Mouse (Mus musculus): ENCODE data around the gene Cep170b. TPM values are rescaled to one million over a fixed set of nuclear protein-coding genes. Genes with fewer than 3 reads are reported as not detected.

The Cep170b gene
- polyA plus RNA-seq, 1 experiment from 2014 or later, result 15.2 TPM

DNA sequence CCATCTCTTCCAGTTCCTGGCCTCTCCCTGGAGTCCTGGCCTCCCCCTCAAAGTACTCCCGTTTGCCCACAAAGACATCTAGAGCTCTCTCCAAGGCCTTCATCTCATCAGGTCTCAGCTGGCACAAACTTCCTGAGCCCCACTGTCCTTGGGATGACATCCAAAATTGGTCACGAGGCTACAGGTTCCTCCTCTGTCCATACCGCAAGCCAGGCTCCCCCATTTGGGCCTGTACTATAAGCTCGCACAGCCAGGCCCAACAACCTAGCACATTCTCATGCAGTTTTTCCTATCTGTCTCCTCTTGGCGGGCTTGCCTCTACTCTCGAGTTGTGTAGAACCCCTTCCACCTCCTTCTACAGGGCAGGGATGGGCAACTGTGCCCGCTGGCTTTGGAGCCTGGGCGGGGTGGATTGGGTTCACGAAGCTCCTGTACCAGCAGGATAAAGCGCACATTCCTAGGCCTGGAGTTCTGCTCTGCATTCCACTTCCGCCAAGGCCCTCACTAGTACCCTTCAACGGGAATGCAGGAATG lies 702 bp downstream of the Cep170b start:
- H3K27ac ChIP-seq (ENCODE audit: low read depth, low read length), result no peak overlapping the region
- ATAC-seq (replicated peaks; ENCODE audit: low FRiP score), result no peak
- H3K36me3 ChIP-seq (ENCODE audit: control insufficient read depth, insufficient read depth, low read length), result no peaks in the 10 kb centered on the region
- no peak overlapping the region for H3K9ac ChIP-seq (ENCODE audit: low read length)
- no peak for DNase-seq (ENCODE audit: low spot score)
- WGBS, result 29% methylated on average over 12 of the region's 12 CpGs
- H3K4me2 ChIP-seq (ENCODE audit: low read depth, low read length, severe bottlenecking), result peak overlapping the region; percentile 99; the same call in 1 of the 2 replicates
- H3K4me1 ChIP-seq (replicated peaks; ENCODE audit: control insufficient read depth, insufficient read depth, low read length), result 0 out of 2 replicates have a peak, but pooled peaks cover 3% of the 10 kb centered on the region
- H3K4me3 ChIP-seq (ENCODE audit: low read depth, low read length), result no peak overlapping the region
- H3K27me3 ChIP-seq (ENCODE audit: control insufficient read depth, insufficient read depth, low read length), result peaks cover 14% of the 10 kb centered on the region
- H3K9me3 ChIP-seq (ENCODE audit: control insufficient read depth, low read length), result no peaks in the 10 kb centered on the region

GRCm38 (mm10) chr12:112721424-112722239 lies 1.4 kb downstream of the Cep170b start:
- Histone ChIP-seq H3K9me3 (ENCODE audit: control insufficient read depth, low read length) (no peaks in the 10 kb centered on the region), H3K27ac (ENCODE audit: low read depth, low read length) (no peak overlapping the region), H3K27me3 (ENCODE audit: control insufficient read depth, insufficient read depth, low read length) (peaks cover 14% of the 10 kb centered on the region), H3K4me2 (ENCODE audit: low read depth, low read length, severe bottlenecking) (peak overlapping the region; percentile 99), H3K9ac (ENCODE audit: low read length) (peak overlapping the region; percentile 72), H3K4me1 (replicated peaks; ENCODE audit: control insufficient read depth, insufficient read depth, low read length) (0 out of 2 replicates have a peak, but pooled peaks cover 3% of the 10 kb centered on the region), H3K4me3 (ENCODE audit: low read depth, low read length) (peak overlapping the region; percentile 86), H3K36me3 (ENCODE audit: control insufficient read depth, insufficient read depth, low read length) (no peaks in the 10 kb centered on the region)
- ATAC-seq (replicated peaks; ENCODE audit: low FRiP score), result peak; percentile 44
- DNase-seq (ENCODE audit: low spot score), result peak; percentile 88
- 1% methylated on average over 43 of the region's 69 CpGs for WGBS

DNA sequence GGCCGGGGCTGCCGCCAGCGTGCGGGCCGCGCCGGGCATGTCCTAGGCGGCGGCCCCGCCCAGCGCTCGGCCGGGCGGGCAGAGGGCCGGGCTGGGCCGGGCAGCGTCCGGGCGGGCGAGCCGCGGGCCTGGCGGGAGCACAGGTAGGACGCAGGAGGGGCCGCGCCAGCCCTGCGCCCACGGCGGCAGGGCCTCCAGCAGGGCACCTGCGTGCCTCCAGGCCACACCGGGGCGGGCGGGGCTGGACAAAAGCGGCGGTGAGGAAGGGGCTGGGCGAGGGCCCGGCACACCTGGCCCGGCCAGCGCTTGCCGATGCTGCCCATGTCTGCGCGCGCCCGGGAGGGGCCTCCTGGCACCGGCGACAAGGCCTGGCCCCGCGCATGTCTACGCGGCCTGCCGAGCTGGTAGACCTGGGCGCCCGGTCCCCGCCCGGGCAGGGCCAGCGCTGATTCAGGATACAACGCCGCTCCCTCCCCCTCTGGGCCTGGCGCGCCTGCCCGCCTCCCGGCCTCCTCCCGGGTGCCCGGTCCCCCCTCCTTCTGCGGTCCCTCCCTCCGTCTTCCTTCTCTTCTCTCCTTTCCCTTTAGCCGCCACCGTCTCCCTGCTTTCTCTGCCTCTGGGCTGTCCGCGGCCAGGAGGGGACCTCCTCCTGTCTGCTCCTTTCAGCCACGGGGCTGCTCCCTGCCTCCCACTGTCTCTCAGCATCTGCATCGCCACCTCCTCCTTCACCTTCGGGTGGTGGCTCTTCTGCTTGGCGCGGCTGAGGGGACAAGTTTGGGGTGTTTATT lies 2.2 kb downstream of the Cep170b start:
- DNase-seq (ENCODE audit: low spot score) (peak; percentile 71), ATAC-seq (replicated peaks; ENCODE audit: low FRiP score) (peak; percentile 73)
- H3K9me3 ChIP-seq (ENCODE audit: control insufficient read depth, low read length), result no peaks in the 10 kb centered on the region
- no peak overlapping the region for H3K27ac ChIP-seq (ENCODE audit: low read depth, low read length)
- peak overlapping the region; percentile 99 for H3K4me2 ChIP-seq (ENCODE audit: low read depth, low read length, severe bottlenecking)
- under 1% methylated on average over 22 of the region's 75 CpGs for WGBS
- peak overlapping the region; percentile 86 for H3K4me3 ChIP-seq (ENCODE audit: low read depth, low read length)
- peaks cover 14% of the 10 kb centered on the region for H3K27me3 ChIP-seq (ENCODE audit: control insufficient read depth, insufficient read depth, low read length)
- no peaks in the 10 kb centered on the region for H3K36me3 ChIP-seq (ENCODE audit: control insufficient read depth, insufficient read depth, low read length)
- H3K4me1 ChIP-seq (replicated peaks; ENCODE audit: control insufficient read depth, insufficient read depth, low read length), result 0 out of 2 replicates have a peak, but pooled peaks cover 3% of the 10 kb centered on the region
- H3K9ac ChIP-seq (ENCODE audit: low read length), result peak overlapping the region; percentile 72

DNA sequence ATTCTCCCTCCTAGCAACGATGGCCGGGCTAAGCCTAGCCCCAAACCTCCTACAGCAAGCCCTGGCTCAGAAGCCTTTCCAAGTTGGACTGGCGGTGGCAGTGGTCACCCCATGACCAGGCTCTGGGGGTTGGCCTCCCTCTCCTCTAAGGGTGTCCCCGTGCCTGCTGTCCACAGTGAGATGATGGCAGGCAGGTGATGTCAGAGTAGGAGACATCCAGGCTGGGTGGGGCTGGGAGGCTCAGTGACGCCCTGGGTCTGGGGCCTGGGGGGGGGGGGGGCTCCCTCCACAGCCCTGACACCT lies 2.7 kb downstream of the Cep170b start:
- ATAC-seq (replicated peaks; ENCODE audit: low FRiP score) (peak; percentile 6; the same call in 1 of the 2 replicates), DNase-seq (ENCODE audit: low spot score) (no peak)
- H3K4me3 ChIP-seq (ENCODE audit: low read depth, low read length), result peak overlapping the region; percentile 86
- H3K27me3 ChIP-seq (ENCODE audit: control insufficient read depth, insufficient read depth, low read length), result peaks cover 14% of the 10 kb centered on the region
- WGBS, result 11% methylated on average over 5 of the region's 5 CpGs
- H3K36me3 ChIP-seq (ENCODE audit: control insufficient read depth, insufficient read depth, low read length), result no peaks in the 10 kb centered on the region
- H3K9ac ChIP-seq (ENCODE audit: low read length), result peak overlapping the region; percentile 72
- H3K9me3 ChIP-seq (ENCODE audit: control insufficient read depth, low read length), result no peaks in the 10 kb centered on the region
- 0 out of 2 replicates have a peak, but pooled peaks cover 3% of the 10 kb centered on the region for H3K4me1 ChIP-seq (replicated peaks; ENCODE audit: control insufficient read depth, insufficient read depth, low read length)
- H3K4me2 ChIP-seq (ENCODE audit: low read depth, low read length, severe bottlenecking), result peak overlapping the region; percentile 99
- no peak overlapping the region for H3K27ac ChIP-seq (ENCODE audit: low read depth, low read length)

DNA sequence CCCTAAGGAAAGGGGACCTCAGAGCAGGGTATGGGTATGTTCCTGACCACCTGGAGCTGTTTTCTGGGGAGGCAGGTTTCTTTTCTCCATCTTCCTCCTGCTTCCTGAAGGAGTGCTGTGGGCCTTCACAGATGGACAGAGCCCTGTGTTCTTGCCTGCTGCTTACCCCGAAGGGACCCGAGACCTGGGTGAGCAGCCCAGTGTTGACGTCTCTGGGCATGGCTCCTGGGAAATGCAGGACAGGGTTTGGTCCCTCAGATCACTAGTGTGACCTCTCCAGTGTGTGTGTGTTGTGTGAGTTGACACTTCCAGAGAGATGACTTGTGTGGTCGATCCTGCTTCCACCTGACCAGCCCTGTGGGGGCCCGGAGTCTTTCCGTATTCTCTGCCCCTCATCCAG lies 3.2 kb downstream of the Cep170b start:
- H3K4me3 ChIP-seq (ENCODE audit: low read depth, low read length), result peak overlapping the region; percentile 86; the same call in 1 of the 2 replicates
- no peak overlapping the region for H3K27ac ChIP-seq (ENCODE audit: low read depth, low read length)
- ATAC-seq (replicated peaks; ENCODE audit: low FRiP score) (no peak), DNase-seq (ENCODE audit: low spot score) (no peak)
- 0 out of 2 replicates have a peak, but pooled peaks cover 3% of the 10 kb centered on the region for H3K4me1 ChIP-seq (replicated peaks; ENCODE audit: control insufficient read depth, insufficient read depth, low read length)
- H3K36me3 ChIP-seq (ENCODE audit: control insufficient read depth, insufficient read depth, low read length), result no peaks in the 10 kb centered on the region
- WGBS, result 88% methylated on average over 6 of the region's 6 CpGs
- peaks cover 14% of the 10 kb centered on the region for H3K27me3 ChIP-seq (ENCODE audit: control insufficient read depth, insufficient read depth, low read length)
- no peaks in the 10 kb centered on the region for H3K9me3 ChIP-seq (ENCODE audit: control insufficient read depth, low read length)
- H3K9ac ChIP-seq (ENCODE audit: low read length), result no peak overlapping the region
- peak overlapping the region; percentile 99; the same call in 1 of the 2 replicates for H3K4me2 ChIP-seq (ENCODE audit: low read depth, low read length, severe bottlenecking)

DNA sequence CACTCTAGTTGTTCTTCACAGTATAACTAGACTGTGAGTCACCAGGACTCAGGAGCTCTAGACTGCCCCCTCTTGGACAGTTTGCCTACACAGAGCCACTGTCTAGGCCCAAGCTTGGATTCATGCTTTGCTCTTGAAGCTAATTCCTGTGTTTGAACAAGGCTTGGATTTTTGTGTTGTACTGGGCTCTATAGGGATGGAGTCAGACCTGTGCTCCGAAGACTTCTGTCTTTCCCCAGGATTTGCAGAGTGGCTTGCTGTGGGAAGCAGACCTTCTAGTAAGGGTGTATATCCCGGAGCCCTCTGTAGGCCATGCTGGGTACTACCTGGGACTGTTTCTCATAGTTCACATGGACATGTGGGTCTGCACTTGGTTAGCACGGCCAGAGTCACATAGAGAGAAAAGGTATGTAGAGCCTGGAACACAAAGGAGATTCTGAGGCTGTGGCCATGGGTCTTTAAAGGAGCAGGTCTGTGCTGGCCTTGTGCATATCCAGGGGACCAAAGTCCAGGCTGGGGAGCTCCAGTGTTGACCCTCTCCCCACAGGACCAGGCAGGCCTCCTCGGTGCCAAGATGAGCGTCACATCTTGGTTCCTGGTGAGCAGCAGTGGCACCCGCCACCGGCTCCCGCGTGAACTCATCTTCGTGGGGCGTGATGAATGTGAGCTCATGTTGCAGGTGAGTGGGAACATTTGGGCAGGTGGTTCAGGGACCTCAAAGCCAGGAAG lies 4.0 kb downstream of the Cep170b start:
- H3K9me3 ChIP-seq (ENCODE audit: control insufficient read depth, low read length), result no peaks in the 10 kb centered on the region
- H3K36me3 ChIP-seq (ENCODE audit: control insufficient read depth, insufficient read depth, low read length), result no peaks in the 10 kb centered on the region
- ATAC-seq (replicated peaks; ENCODE audit: low FRiP score), result 0 out of 2 replicates have a peak, but pooled peaks have one; percentile 14
- H3K27me3 ChIP-seq (ENCODE audit: control insufficient read depth, insufficient read depth, low read length), result peaks cover 14% of the 10 kb centered on the region
- 0 out of 2 replicates have a peak, but pooled peaks cover 3% of the 10 kb centered on the region for H3K4me1 ChIP-seq (replicated peaks; ENCODE audit: control insufficient read depth, insufficient read depth, low read length)
- 77% methylated on average over 11 of the region's 11 CpGs for whole genome bisulfite sequencing
- H3K4me2 ChIP-seq (ENCODE audit: low read depth, low read length, severe bottlenecking), result no peak overlapping the region
- no peak overlapping the region for H3K4me3 ChIP-seq (ENCODE audit: low read depth, low read length)
- peak; percentile 84 for DNase-seq (ENCODE audit: low spot score)
- no peak overlapping the region for H3K9ac ChIP-seq (ENCODE audit: low read length)
- no peak overlapping the region for H3K27ac ChIP-seq (ENCODE audit: low read depth, low read length)

GRCm38 (mm10) chr12:112727801-112728200 lies 7.5 kb downstream of the Cep170b start:
- Histone ChIP-seq H3K4me1 (replicated peaks; ENCODE audit: control insufficient read depth, insufficient read depth, low read length) (0 out of 2 replicates have a peak, but pooled peaks cover 3% of the 10 kb centered on the region), H3K36me3 (ENCODE audit: control insufficient read depth, insufficient read depth, low read length) (no peaks in the 10 kb centered on the region), H3K4me2 (ENCODE audit: low read depth, low read length, severe bottlenecking) (no peak overlapping the region), H3K27ac (ENCODE audit: low read depth, low read length) (no peak overlapping the region), H3K9me3 (ENCODE audit: control insufficient read depth, low read length) (no peaks in the 10 kb centered on the region), H3K4me3 (ENCODE audit: low read depth, low read length) (no peak overlapping the region), H3K9ac (ENCODE audit: low read length) (no peak overlapping the region; the same call in 1 of the 2 replicates), H3K27me3 (ENCODE audit: control insufficient read depth, insufficient read depth, low read length) (peaks cover 7% of the 10 kb centered on the region)
- WGBS, result 83% methylated on average over 8 of the region's 8 CpGs
- ATAC-seq (replicated peaks; ENCODE audit: low FRiP score), result no peak
- no peak for DNase-seq (ENCODE audit: low spot score)

GRCm38 (mm10) chr12:112730808-112731207 lies 10.6 kb downstream of the Cep170b start:
- Histone ChIP-seq H3K4me2 (ENCODE audit: low read depth, low read length, severe bottlenecking) (no peak overlapping the region), H3K27me3 (ENCODE audit: control insufficient read depth, insufficient read depth, low read length) (no peaks in the 10 kb centered on the region), H3K4me1 (replicated peaks; ENCODE audit: control insufficient read depth, insufficient read depth, low read length) (no peaks in the 10 kb centered on the region), H3K9me3 (ENCODE audit: control insufficient read depth, low read length) (no peaks in the 10 kb centered on the region), H3K27ac (ENCODE audit: low read depth, low read length) (no peak overlapping the region), H3K4me3 (ENCODE audit: low read depth, low read length) (no peak overlapping the region), H3K9ac (ENCODE audit: low read length) (no peak overlapping the region), H3K36me3 (ENCODE audit: control insufficient read depth, insufficient read depth, low read length) (no peaks in the 10 kb centered on the region)
- ATAC-seq (replicated peaks; ENCODE audit: low FRiP score), result no peak
- DNase-seq (ENCODE audit: low spot score), result no peak
- 91% methylated on average over 14 of the region's 14 CpGs for WGBS
